Mouse (Mus musculus): Measurements from ENCODE around the gene Ret. TPM values are rescaled to one million over a fixed set of nuclear protein-coding genes. Genes with fewer than 3 reads are reported as not detected.

Gene Ret
- polyA plus RNA-seq, 1 experiment from 2014 or later: 0.05 TPM

GRCm38 (mm10) chr6:118138731-118139709 lies 58.5 kb downstream of the Ret start, which contains the start of gene Csgalnact2:
Csgalnact2 (minus strand) TSS chr6:118139140.
- H3K36me3 ChIP-seq (replicated peaks; ENCODE audit: insufficient read depth, low read length): no peaks in the 10 kb centered on the region
- H3K4me1 ChIP-seq (ENCODE audit: insufficient read depth): peaks cover 5% of the 10 kb centered on the region
- TF ChIP-seq CTCF (IDR thresholded peaks at IDR 0.05; ENCODE audit: low read depth): no peak
- no peak for TF ChIP-seq EP300 (IDR thresholded peaks at IDR 0.05; ENCODE audit: low read depth)
- H3K4me2 ChIP-seq (ENCODE audit: low read depth, low read length): peak within 1 kb of the TSS; percentile 81
- DNase-seq (peak; percentile 98), ATAC-seq (peak; percentile 99)
- H3K27me3 ChIP-seq (ENCODE audit: insufficient read depth, low read length): no peaks in the 10 kb centered on the region
- H3K27ac ChIP-seq (ENCODE audit: low read depth): peak within 1 kb of the TSS; percentile 79
- H3K9ac ChIP-seq (replicated peaks): peak within 1 kb of the TSS; percentile 73
- 6% methylated on average over 61 of the region's 66 CpGs for WGBS (ENCODE audit: insufficient replicate concordance)
- peaks cover 2% of the 10 kb centered on the region; the same call in 1 of the 2 replicates for H3K9me3 ChIP-seq (ENCODE audit: low read length)
- peak within 1 kb of the TSS; percentile 81 for H3K4me3 ChIP-seq (ENCODE audit: low read depth, low read length)

DNA sequence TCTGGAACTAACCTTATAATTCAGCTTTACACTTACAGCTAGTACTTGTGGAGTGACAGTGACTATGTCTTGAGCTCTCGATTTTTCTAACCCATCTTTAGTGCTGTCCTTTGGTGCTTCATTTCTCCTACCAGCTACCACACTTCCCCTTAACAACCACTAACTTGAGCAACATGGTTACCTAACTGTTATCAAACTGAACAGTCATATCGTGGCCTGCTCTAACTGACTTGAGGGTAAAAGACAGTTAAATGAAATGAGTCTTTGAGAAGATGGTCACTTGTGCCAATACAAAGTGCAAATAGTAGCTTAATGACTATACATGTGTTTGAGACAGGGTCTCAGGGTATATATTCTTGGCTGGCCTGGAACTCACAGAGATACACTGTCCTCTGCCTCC lies 60.4 kb downstream of the Ret start:
- no peak overlapping the region for H3K9ac ChIP-seq (replicated peaks)

GRCm38 (mm10) chr6:118134461-118134860 lies 63.1 kb downstream of the Ret start:
- Histone ChIP-seq H3K27me3 (ENCODE audit: insufficient read depth, low read length) (no peaks in the 10 kb centered on the region), H3K4me1 (ENCODE audit: insufficient read depth) (peaks cover 5% of the 10 kb centered on the region), H3K27ac (ENCODE audit: low read depth) (no peak overlapping the region), H3K4me3 (ENCODE audit: low read depth, low read length) (no peak overlapping the region), H3K4me2 (ENCODE audit: low read depth, low read length) (no peak overlapping the region), H3K9ac (replicated peaks) (no peak overlapping the region), H3K36me3 (replicated peaks; ENCODE audit: insufficient read depth, low read length) (no peaks in the 10 kb centered on the region), H3K9me3 (ENCODE audit: low read length) (no peaks in the 10 kb centered on the region)
- TF ChIP-seq CTCF (IDR thresholded peaks at IDR 0.05; ENCODE audit: low read depth): no peak
- TF ChIP-seq EP300 (IDR thresholded peaks at IDR 0.05; ENCODE audit: low read depth): no peak
- 55% methylated on average over 1 of the region's 1 CpGs for WGBS (ENCODE audit: insufficient replicate concordance)
- ATAC-seq: no peak
- no peak for DNase-seq

More for the DNA sequence above, 60.4 kb downstream of the Ret start:
- Histone ChIP-seq H3K4me1 (ENCODE audit: insufficient read depth) (peaks cover 5% of the 10 kb centered on the region), H3K9me3 (ENCODE audit: low read length) (no peaks in the 10 kb centered on the region), H3K36me3 (replicated peaks; ENCODE audit: insufficient read depth, low read length) (no peaks in the 10 kb centered on the region), H3K4me3 (ENCODE audit: low read depth, low read length) (0 out of 2 replicates have a peak overlapping the region, but pooled peaks have one; percentile 81), H3K4me2 (ENCODE audit: low read depth, low read length) (peak overlapping the region; percentile 81), H3K27me3 (ENCODE audit: insufficient read depth, low read length) (no peaks in the 10 kb centered on the region), H3K27ac (ENCODE audit: low read depth) (no peak overlapping the region)
- 32% methylated on average over 2 of the region's 2 CpGs for WGBS (ENCODE audit: insufficient replicate concordance)
- DNase-seq (no peak), ATAC-seq (no peak)
- no peak for TF ChIP-seq CTCF (IDR thresholded peaks at IDR 0.05; ENCODE audit: low read depth)
- TF ChIP-seq EP300 (IDR thresholded peaks at IDR 0.05; ENCODE audit: low read depth): no peak

- no peaks in the 10 kb centered on the region for H3K9me3 ChIP-seq (ENCODE audit: low read length)
- no peak overlapping the region for H3K4me3 ChIP-seq (ENCODE audit: low read depth, low read length)
- DNase-seq: no peak
- no peak overlapping the region for H3K4me2 ChIP-seq (ENCODE audit: low read depth, low read length)
- TF ChIP-seq EP300 (IDR thresholded peaks at IDR 0.05; ENCODE audit: low read depth) (no peak), CTCF (IDR thresholded peaks at IDR 0.05; ENCODE audit: low read depth) (no peak)
- no peak overlapping the region for H3K27ac ChIP-seq (ENCODE audit: low read depth)
- ATAC-seq: no peak
- WGBS (ENCODE audit: insufficient replicate concordance): 57% methylated on average over 2 of the region's 2 CpGs
- H3K9ac ChIP-seq (replicated peaks): no peak overlapping the region
- no peaks in the 10 kb centered on the region for H3K27me3 ChIP-seq (ENCODE audit: insufficient read depth, low read length)
- H3K36me3 ChIP-seq (replicated peaks; ENCODE audit: insufficient read depth, low read length): 0 out of 2 replicates have a peak, but pooled peaks cover 6% of the 10 kb centered on the region
- H3K4me1 ChIP-seq (ENCODE audit: insufficient read depth): peaks cover 13% of the 10 kb centered on the region
Observed at GRCm38 (mm10) chr6:118130022-118130421, 67.5 kb downstream of the Ret start.

GRCm38 (mm10) chr6:118127827-118128487 lies 69.6 kb downstream of the Ret start:
- H3K4me2 ChIP-seq (ENCODE audit: low read depth, low read length): peak overlapping the region; percentile 10; the same call in 1 of the 2 replicates

More at GRCm38 (mm10) chr6:118127827-118128487, 69.6 kb downstream of the Ret start:
- peak; percentile 36; the same call in 1 of the 2 replicates for ATAC-seq
- Histone ChIP-seq H3K4me1 (ENCODE audit: insufficient read depth) (peaks cover 10% of the 10 kb centered on the region; the same call in 1 of the 2 replicates), H3K36me3 (replicated peaks; ENCODE audit: insufficient read depth, low read length) (peaks cover 14% of the 10 kb centered on the region; the same call in 1 of the 2 replicates), H3K4me3 (ENCODE audit: low read depth, low read length) (no peak overlapping the region), H3K27ac (ENCODE audit: low read depth) (peak overlapping the region; percentile 22; the same call in 1 of the 2 replicates), H3K9me3 (ENCODE audit: low read length) (no peaks in the 10 kb centered on the region), H3K9ac (replicated peaks) (no peak overlapping the region), H3K27me3 (ENCODE audit: insufficient read depth, low read length) (no peaks in the 10 kb centered on the region)
- 18% methylated on average over 6 of the region's 6 CpGs for WGBS (ENCODE audit: insufficient replicate concordance)
- TF ChIP-seq EP300 (IDR thresholded peaks at IDR 0.05; ENCODE audit: low read depth) (peak; percentile 72), CTCF (IDR thresholded peaks at IDR 0.05; ENCODE audit: low read depth) (no peak)
- no peak for DNase-seq

All from liver, postnatal 0 days (tissue).